Mouse (Mus musculus): ENCODE measurements around the gene Spice1.

- TF ChIP-seq CTCF (conservative IDR thresholded peaks at IDR 0.05; ENCODE audit: low read length), result no peak
- no peak for TF ChIP-seq NANOG (IDR thresholded peaks at IDR 0.05; ENCODE audit: borderline replicate concordance, low read length)
Observed at GRCm38 (mm10) chr16:44434931-44435330, 88.0 kb downstream of the Spice1 start.

All from E14TG2a.4 (cell line).